Mouse (Mus musculus): ENCODE results near the gene Retnla. TPM values are rescaled to one million over a fixed set of nuclear protein-coding genes. Genes with fewer than 3 reads are reported as not detected.

Gene Retnla
- total RNA-seq (2014; rRNA removed): 0.18 TPM in 1 of 2 replicates, not detected in the other
- not detected in 2 replicates for polyA plus RNA-seq (2012; rRNA removed)

DNA sequence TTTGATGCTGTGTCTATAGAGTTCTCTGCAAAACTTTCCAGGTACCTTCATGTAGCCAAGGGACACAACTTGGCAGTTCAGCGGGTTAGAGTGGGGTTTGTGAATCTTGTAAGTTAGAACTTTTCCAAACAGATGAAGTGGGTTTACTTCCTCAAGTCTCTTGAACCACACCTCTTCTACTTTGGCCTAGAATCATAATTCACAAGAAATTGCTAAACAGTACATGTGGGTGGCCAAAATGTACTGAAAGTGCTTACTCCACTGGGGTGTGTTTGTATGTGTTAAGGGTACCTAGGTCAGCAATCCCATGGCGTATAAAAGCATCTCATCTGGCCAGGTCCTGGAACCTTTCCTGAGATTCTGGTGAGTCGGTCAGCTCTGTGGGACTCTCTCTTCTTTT lies at the start of gene Retnla:
Gene Retnla, plus strand, starts transcription at position 286 of the 400 bp plus-strand sequence.
- TF ChIP-seq POLR2A (IDR thresholded peaks at IDR 0.05; ENCODE audit: extremely low read depth, insufficient read depth, low read length) (no peak), CTCF (IDR thresholded peaks at IDR 0.05; ENCODE audit: low read depth, low read length) (no peak)
- Histone ChIP-seq H3K36me3 (ENCODE audit: control insufficient read depth, insufficient read depth, low read length) (no peaks in the 10 kb centered on the region), H3K79me2 (ENCODE audit: control insufficient read depth, insufficient read depth, low read length) (no peaks in the 10 kb centered on the region), H3K4me1 (ENCODE audit: control insufficient read depth, insufficient read depth, low read length) (no peaks in the 10 kb centered on the region; the same call in 1 of the 2 replicates), H3K27ac (replicated peaks; ENCODE audit: insufficient read depth, low read depth, low read length) (no peak within 1 kb of the TSS), H3K4me3 (ENCODE audit: insufficient read depth, low read depth, low read length) (no peak within 1 kb of the TSS), H3K9ac (ENCODE audit: low read depth, low read length) (no peak within 1 kb of the TSS), H3K27me3 (ENCODE audit: control insufficient read depth, insufficient read depth, low read length) (no peaks in the 10 kb centered on the region)
- DNase-seq (ENCODE audit: extremely low read depth, low read depth, low spot score): no peak
- WGBS: 87% methylated on average over 3 of the region's 3 CpGs

GRCm38 (mm10) chr16:48798285-48798684 lies 44.1 kb upstream of the Retnla start:
- no peak for TF ChIP-seq POLR2A (IDR thresholded peaks at IDR 0.05; ENCODE audit: extremely low read depth, insufficient read depth, low read length)
- no peak for TF ChIP-seq CTCF (IDR thresholded peaks at IDR 0.05; ENCODE audit: low read depth, low read length)
- no peaks in the 10 kb centered on the region for H3K36me3 ChIP-seq (ENCODE audit: control insufficient read depth, insufficient read depth, low read length)
- H3K9ac ChIP-seq (ENCODE audit: low read depth, low read length): no peak overlapping the region
- H3K4me1 ChIP-seq (ENCODE audit: control insufficient read depth, insufficient read depth, low read length): no peaks in the 10 kb centered on the region
- WGBS: 35% methylated on average over 3 of the region's 3 CpGs
- H3K27ac ChIP-seq (replicated peaks; ENCODE audit: insufficient read depth, low read depth, low read length): no peak overlapping the region
- H3K4me3 ChIP-seq (ENCODE audit: insufficient read depth, low read depth, low read length): no peak overlapping the region
- no peaks in the 10 kb centered on the region for H3K27me3 ChIP-seq (ENCODE audit: control insufficient read depth, insufficient read depth, low read length)
- no peak for DNase-seq (ENCODE audit: extremely low read depth, low read depth, low spot score)
- no peaks in the 10 kb centered on the region for H3K79me2 ChIP-seq (ENCODE audit: control insufficient read depth, insufficient read depth, low read length)

- 64% methylated on average over 3 of the region's 3 CpGs for WGBS
- TF ChIP-seq CTCF (IDR thresholded peaks at IDR 0.05; ENCODE audit: low read depth, low read length) (no peak), POLR2A (IDR thresholded peaks at IDR 0.05; ENCODE audit: extremely low read depth, insufficient read depth, low read length) (no peak)
- no peaks in the 10 kb centered on the region for H3K36me3 ChIP-seq (ENCODE audit: control insufficient read depth, insufficient read depth, low read length)
- no peak for DNase-seq (ENCODE audit: extremely low read depth, low read depth, low spot score)
- H3K4me1 ChIP-seq (ENCODE audit: control insufficient read depth, insufficient read depth, low read length): no peaks in the 10 kb centered on the region
- H3K79me2 ChIP-seq (ENCODE audit: control insufficient read depth, insufficient read depth, low read length): no peaks in the 10 kb centered on the region
- H3K27me3 ChIP-seq (ENCODE audit: control insufficient read depth, insufficient read depth, low read length): no peaks in the 10 kb centered on the region
- no peak overlapping the region for H3K9ac ChIP-seq (ENCODE audit: low read depth, low read length)
- H3K4me3 ChIP-seq (ENCODE audit: insufficient read depth, low read depth, low read length): no peak overlapping the region
- no peak overlapping the region for H3K27ac ChIP-seq (replicated peaks; ENCODE audit: insufficient read depth, low read depth, low read length)
These were observed 42.9 kb upstream of the Retnla start for GRCm38 (mm10) chr16:48799470-48799869.

GRCm38 (mm10) chr16:48800906-48801305 lies 41.4 kb upstream of the Retnla start:
- Histone ChIP-seq H3K4me3 (ENCODE audit: insufficient read depth, low read depth, low read length) (no peak overlapping the region), H3K27me3 (ENCODE audit: control insufficient read depth, insufficient read depth, low read length) (no peaks in the 10 kb centered on the region), H3K79me2 (ENCODE audit: control insufficient read depth, insufficient read depth, low read length) (no peaks in the 10 kb centered on the region), H3K4me1 (ENCODE audit: control insufficient read depth, insufficient read depth, low read length) (no peaks in the 10 kb centered on the region), H3K36me3 (ENCODE audit: control insufficient read depth, insufficient read depth, low read length) (no peaks in the 10 kb centered on the region), H3K9ac (ENCODE audit: low read depth, low read length) (no peak overlapping the region), H3K27ac (replicated peaks; ENCODE audit: insufficient read depth, low read depth, low read length) (no peak overlapping the region)
- WGBS: 87% methylated on average over 2 of the region's 2 CpGs
- no peak for TF ChIP-seq POLR2A (IDR thresholded peaks at IDR 0.05; ENCODE audit: extremely low read depth, insufficient read depth, low read length)
- TF ChIP-seq CTCF (IDR thresholded peaks at IDR 0.05; ENCODE audit: low read depth, low read length): no peak
- DNase-seq (ENCODE audit: extremely low read depth, low read depth, low spot score): no peak

DNA sequence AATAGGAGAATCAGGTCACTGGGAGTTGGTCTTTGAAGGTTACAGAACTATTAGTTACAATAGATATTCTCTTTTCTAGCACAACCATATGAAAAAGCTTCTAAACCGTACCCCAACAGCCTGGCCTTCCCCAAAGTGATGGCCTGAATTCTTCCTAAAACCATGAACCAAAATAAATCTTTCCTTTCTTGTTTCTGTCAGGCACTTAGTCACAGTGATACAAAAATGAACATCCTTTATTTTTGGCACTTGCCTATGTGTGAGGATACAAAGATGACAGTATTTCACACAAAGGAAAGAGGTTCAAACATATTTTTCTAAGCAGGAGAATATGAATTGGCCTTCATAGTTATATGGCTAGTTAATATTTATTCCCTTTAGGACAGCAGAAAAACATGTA lies 36.9 kb upstream of the Retnla start:
- WGBS: 85% methylated on average over 1 of the region's 1 CpGs
- no peaks in the 10 kb centered on the region for H3K4me1 ChIP-seq (ENCODE audit: control insufficient read depth, insufficient read depth, low read length)

GRCm38 (mm10) chr16:48806521-48806920 lies 35.8 kb upstream of the Retnla start:
- no peaks in the 10 kb centered on the region for H3K36me3 ChIP-seq (ENCODE audit: control insufficient read depth, insufficient read depth, low read length)
- H3K79me2 ChIP-seq (ENCODE audit: control insufficient read depth, insufficient read depth, low read length): no peaks in the 10 kb centered on the region
- WGBS: 76% methylated on average over 1 of the region's 1 CpGs
- no peaks in the 10 kb centered on the region for H3K4me1 ChIP-seq (ENCODE audit: control insufficient read depth, insufficient read depth, low read length)
- no peaks in the 10 kb centered on the region for H3K27me3 ChIP-seq (ENCODE audit: control insufficient read depth, insufficient read depth, low read length)
- no peak overlapping the region for H3K27ac ChIP-seq (replicated peaks; ENCODE audit: insufficient read depth, low read depth, low read length)
- TF ChIP-seq POLR2A (IDR thresholded peaks at IDR 0.05; ENCODE audit: extremely low read depth, insufficient read depth, low read length): no peak
- H3K4me3 ChIP-seq (ENCODE audit: insufficient read depth, low read depth, low read length): no peak overlapping the region
- DNase-seq (ENCODE audit: extremely low read depth, low read depth, low spot score): no peak
- H3K9ac ChIP-seq (ENCODE audit: low read depth, low read length): no peak overlapping the region

More for the DNA sequence above, 36.9 kb upstream of the Retnla start:
- H3K36me3 ChIP-seq (ENCODE audit: control insufficient read depth, insufficient read depth, low read length): no peaks in the 10 kb centered on the region
- no peak overlapping the region for H3K27ac ChIP-seq (replicated peaks; ENCODE audit: insufficient read depth, low read depth, low read length)
- no peaks in the 10 kb centered on the region for H3K27me3 ChIP-seq (ENCODE audit: control insufficient read depth, insufficient read depth, low read length)
- no peak overlapping the region for H3K4me3 ChIP-seq (ENCODE audit: insufficient read depth, low read depth, low read length)
- H3K9ac ChIP-seq (ENCODE audit: low read depth, low read length): no peak overlapping the region
- TF ChIP-seq POLR2A (IDR thresholded peaks at IDR 0.05; ENCODE audit: extremely low read depth, insufficient read depth, low read length) (no peak), CTCF (IDR thresholded peaks at IDR 0.05; ENCODE audit: low read depth, low read length) (no peak)
- no peaks in the 10 kb centered on the region for H3K79me2 ChIP-seq (ENCODE audit: control insufficient read depth, insufficient read depth, low read length)
- DNase-seq (ENCODE audit: extremely low read depth, low read depth, low spot score): no peak

Measured in liver, adult 2 months (tissue).